Mouse (Mus musculus) splenic B cell, adult 2 months (primary cell): ENCODE data around the gene Dctn5.
A peak's percentile ranks its signal among the peaks of the same experiment; 100 is the strongest.

ENCODE experiments used
- DNase-seq: peaks from one replicate; pipeline ENCODE4 v3.0.0-alpha.2; 2011; ENCODE audit warnings: low read depth, low spot score
- H3K27me3 ChIP-seq: 2 replicates; pipeline ENCODE4 v1.6.1; 2012; ENCODE audit warnings: mild to moderate bottlenecking, low read length, moderate library complexity, mixed read lengths; ENCODE audit not compliant: control insufficient read depth, poor library complexity, insufficient read depth, severe bottlenecking
- H3K36me3 ChIP-seq: 2 replicates; pipeline ENCODE4 v1.6.1; 2012; ENCODE audit warnings: mild to moderate bottlenecking, low read length, moderate library complexity, mixed read lengths; ENCODE audit not compliant: control insufficient read depth, poor library complexity, insufficient read depth, severe bottlenecking

Dctn5 gene

DNA sequence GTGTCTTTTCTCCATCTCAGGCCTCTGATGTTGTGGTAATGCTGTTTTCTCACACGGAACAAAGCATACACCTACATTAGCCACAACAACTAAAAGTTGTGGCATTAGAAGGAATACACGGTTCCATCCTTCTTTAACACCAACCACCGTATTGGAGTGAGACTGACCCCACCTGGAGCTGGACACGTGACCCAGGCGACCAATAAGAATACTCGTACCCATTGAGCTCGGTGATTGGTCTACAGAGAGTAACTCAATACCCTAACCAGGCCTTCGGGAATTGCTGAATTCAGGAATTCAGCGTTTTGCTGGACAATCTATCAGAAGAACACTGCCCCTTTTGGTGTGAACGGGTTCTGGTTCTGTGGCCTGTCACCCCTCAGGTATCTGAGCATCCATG, 58.3 kb downstream of the Dctn5 start:
- H3K36me3 ChIP-seq, result no peaks in the 10 kb centered on the region
- DNase-seq, result no peak
- no peaks in the 10 kb centered on the region for H3K27me3 ChIP-seq

DNA sequence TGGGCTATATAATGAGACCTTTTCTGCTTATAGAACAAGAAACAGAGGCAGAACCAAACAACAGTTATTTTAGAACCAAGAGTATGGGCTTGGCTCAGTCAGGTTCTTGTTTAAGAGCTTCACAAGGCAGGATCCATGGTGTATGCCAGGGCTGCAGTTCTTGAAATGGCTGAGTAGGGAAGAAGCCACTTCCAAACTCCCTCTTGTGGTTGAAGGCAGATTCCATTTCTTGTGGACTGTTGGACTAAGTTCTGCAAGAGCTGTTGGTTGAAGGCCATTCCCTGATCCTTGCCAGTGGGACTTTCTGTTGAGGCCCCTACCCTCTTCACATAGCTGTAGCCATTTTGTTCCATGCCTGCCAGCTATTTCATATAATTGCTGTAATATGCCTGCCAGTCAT, 61.1 kb downstream of the Dctn5 start:
- Histone ChIP-seq H3K36me3 (no peaks in the 10 kb centered on the region), H3K27me3 (no peaks in the 10 kb centered on the region)
- no peak for DNase-seq

DNA sequence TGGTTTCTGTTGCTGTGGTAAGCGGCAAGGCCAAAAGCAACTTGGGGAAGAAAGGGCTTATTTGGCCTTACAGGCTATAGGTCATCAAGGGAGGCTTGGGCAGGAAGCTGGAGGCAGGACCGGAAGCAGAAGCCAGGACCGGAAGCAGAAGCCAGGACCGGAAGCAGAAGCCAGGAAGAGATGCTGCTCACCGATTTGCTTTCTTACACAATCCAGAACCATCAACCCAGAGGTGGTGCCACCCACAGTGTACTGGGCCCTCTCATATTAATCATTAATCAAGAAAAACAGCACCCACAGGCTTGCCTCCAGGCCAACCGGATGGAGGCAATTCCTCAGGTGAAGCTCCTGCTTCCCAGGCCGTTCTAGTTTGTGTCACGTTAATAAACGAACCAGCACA, 63.9 kb downstream of the Dctn5 start:
- no peak for DNase-seq
- Histone ChIP-seq H3K36me3 (no peaks in the 10 kb centered on the region), H3K27me3 (no peaks in the 10 kb centered on the region)

DNA sequence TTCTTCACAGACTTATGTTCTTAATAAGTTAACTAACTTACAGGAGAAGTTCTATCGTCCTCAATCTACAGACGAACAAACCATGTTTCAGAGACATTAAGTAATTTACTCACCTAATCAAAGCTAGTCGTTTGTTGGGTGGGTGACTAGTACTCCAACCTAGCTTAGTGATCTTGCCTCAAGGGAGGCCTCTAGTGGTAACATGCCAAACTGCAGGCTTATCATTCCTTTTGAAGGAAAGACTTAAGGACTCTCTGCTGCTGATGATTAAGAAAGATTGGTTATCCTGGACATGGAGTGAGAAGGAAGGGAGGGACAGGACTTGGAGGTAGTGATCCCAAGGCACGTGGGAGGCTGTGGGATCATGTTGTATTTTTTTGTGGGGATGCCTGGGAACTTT, 64.5 kb downstream of the Dctn5 start:
- H3K36me3 ChIP-seq, result no peaks in the 10 kb centered on the region
- peak; percentile 81 for DNase-seq
- no peaks in the 10 kb centered on the region for H3K27me3 ChIP-seq
